Mouse (Mus musculus) ES-E14 (cell line): ENCODE results near the gene Spata13.

Experiments
- CHD2 ChIP-seq: IDR thresholded peaks from 2 replicates; pipeline ENCODE4 v1.6.1; 2014; ENCODE audit warnings: mild to moderate bottlenecking, low read depth, low read length, inconsistent platforms
- HCFC1 ChIP-seq: IDR thresholded peaks from 2 replicates; pipeline ENCODE4 v1.6.1; 2012; ENCODE audit warnings: low read length, inconsistent platforms, borderline replicate concordance; ENCODE audit not compliant: insufficient read depth
- MAFK ChIP-seq: IDR thresholded peaks from 2 replicates; pipeline ENCODE4 v1.6.1; 2014; ENCODE audit warnings: mild to moderate bottlenecking, low read depth, low read length, inconsistent platforms; ENCODE audit not compliant: insufficient read depth
- ZC3H11A ChIP-seq: IDR thresholded peaks from 2 replicates; pipeline ENCODE4 v1.6.1; 2012; ENCODE audit warnings: low read depth, mild to moderate bottlenecking, inconsistent platforms, low read length, borderline replicate concordance
- ZNF384 ChIP-seq: IDR thresholded peaks from 2 replicates; pipeline ENCODE4 v1.6.1; 2012; ENCODE audit warnings: low read depth, low read length, inconsistent platforms

DNA sequence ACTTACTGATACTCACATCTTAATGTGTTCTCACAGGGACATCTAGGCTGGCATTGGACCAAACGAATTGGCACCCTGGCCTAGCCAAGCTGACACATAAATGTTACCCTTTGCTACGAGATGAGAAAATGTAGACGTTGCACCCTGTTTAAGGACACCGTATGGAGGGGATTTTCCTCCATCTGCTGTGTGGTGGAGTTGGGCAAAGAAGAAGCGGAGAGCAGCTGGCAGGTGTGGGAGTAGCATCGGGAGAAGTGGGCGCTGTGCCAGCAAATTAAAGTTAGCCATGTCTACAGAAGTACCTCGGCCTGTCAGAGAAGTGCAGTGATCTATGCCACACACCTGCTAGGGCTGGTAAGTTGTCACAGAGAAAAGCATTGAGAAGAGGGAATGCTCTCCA is 25.7 kb downstream of the Spata13 start:
- TF ChIP-seq ZNF384, result no peak
- no peak for TF ChIP-seq ZC3H11A
- TF ChIP-seq HCFC1, result no peak
- TF ChIP-seq CHD2, result no peak
- no peak for TF ChIP-seq MAFK
